Mouse (Mus musculus) lung, postnatal 0 days (tissue): ENCODE data around the gene Dtx1. TPM values are rescaled to one million over a fixed set of nuclear protein-coding genes. Genes with fewer than 3 reads are reported as not detected.

Experiments
- ATAC-seq: fragments of 200-750 bp; cut with Nextera tagmentation; 2 replicates; pipeline ENCODE4 v1.8.0; 2017; ENCODE audit warnings: moderate library complexity
- DNase-seq: peaks from one replicate; pipeline ENCODE4 v3.0.0-alpha.2; 2016; ENCODE audit warnings: low spot score
- H3K27ac ChIP-seq: fragments of 300-500 bp; sonication (generic); 2 replicates; pipeline ENCODE4 v1.5.1; 2014; ENCODE audit warnings: antibody characterized with exemption, mild to moderate bottlenecking, low read length, mixed read lengths
- H3K27me3 ChIP-seq: fragments of 300-500 bp; sonication (generic); replicated peaks from 2 replicates; pipeline ENCODE4 v1.6.1; 2014; ENCODE audit warnings: low read length, mixed read lengths; ENCODE audit not compliant: insufficient read depth
- H3K36me3 ChIP-seq: fragments of 300-500 bp; sonication (generic); 2 replicates; pipeline ENCODE4 v1.6.1; 2014; ENCODE audit warnings: low read length, mixed read lengths; ENCODE audit not compliant: insufficient read depth
- H3K4me1 ChIP-seq: fragments of 300-500 bp; sonication (generic); 2 replicates; pipeline ENCODE4 v1.6.1; 2014; ENCODE audit warnings: antibody characterized with exemption, low read depth, low read length, mixed read lengths; ENCODE audit not compliant: insufficient read depth
- H3K4me2 ChIP-seq: fragments of 300-500 bp; sonication (generic); replicated peaks from 2 replicates; pipeline ENCODE4 v1.6.1; 2014; ENCODE audit warnings: low read depth, mild to moderate bottlenecking, low read length, moderate library complexity, mixed read lengths
- H3K4me3 ChIP-seq: fragments of 300-500 bp; sonication (generic); 2 replicates; pipeline ENCODE4 v1.5.1; 2014; ENCODE audit warnings: low read depth, low read length
- H3K9ac ChIP-seq: fragments of 300-500 bp; sonication (generic); replicated peaks from 2 replicates; pipeline ENCODE4 v1.6.1; 2014; ENCODE audit warnings: low read depth, mild to moderate bottlenecking
- H3K9me3 ChIP-seq: fragments of 300-500 bp; sonication (generic); 2 replicates; pipeline ENCODE4 v1.6.1; 2016; ENCODE audit warnings: low read length, mixed read lengths
- CTCF ChIP-seq: IDR thresholded peaks from 2 replicates; pipeline ENCODE4 v1.5.1; 2016; ENCODE audit warnings: antibody characterized with exemption, mild to moderate bottlenecking
- EP300 ChIP-seq: IDR thresholded peaks from 2 replicates; pipeline ENCODE4 v1.6.1; 2016; ENCODE audit warnings: antibody characterized with exemption, mild to moderate bottlenecking, control low read depth
- WGBS: fragments of 180-500 bp; shearing (Covaris S2); extraction: QIAGEN DNeasy Blood & Tissue Kit; methylation state at CpG from one replicate; pipeline ENCODE4 v1.1.7; 2014; 5-methylcytosine and 5-hydroxymethylcytosine counted together
- polyA plus RNA-seq: library from polyadenylated mRNA; unstranded; fragments of >200 nt; fragmentation: Nextera tagmentation; extraction: Ambion mirVana; gene quantifications from 2 replicates; pipeline ENCODE4 v1.2.1, GENCODE M21; 2015

The Dtx1 gene
- polyA plus RNA-seq, 1 experiment from 2014 or later: 0.48 TPM

- Histone ChIP-seq H3K9me3 (no peaks in the 10 kb centered on the region), H3K4me2 (no peak overlapping the region), H3K9ac (no peak overlapping the region), H3K4me3 (no peak overlapping the region), H3K27me3 (peaks cover 28% of the 10 kb centered on the region), H3K4me1 (no peaks in the 10 kb centered on the region), H3K27ac (no peak overlapping the region), H3K36me3 (no peaks in the 10 kb centered on the region)
- WGBS: 18% methylated on average over 36 of the region's 38 CpGs
- no peak for TF ChIP-seq CTCF
- no peak for TF ChIP-seq EP300
- no peak for ATAC-seq
- no peak for DNase-seq
Measured at GRCm38 (mm10) chr5:120693931-120694694, 17.6 kb downstream of the Dtx1 start.

DNA sequence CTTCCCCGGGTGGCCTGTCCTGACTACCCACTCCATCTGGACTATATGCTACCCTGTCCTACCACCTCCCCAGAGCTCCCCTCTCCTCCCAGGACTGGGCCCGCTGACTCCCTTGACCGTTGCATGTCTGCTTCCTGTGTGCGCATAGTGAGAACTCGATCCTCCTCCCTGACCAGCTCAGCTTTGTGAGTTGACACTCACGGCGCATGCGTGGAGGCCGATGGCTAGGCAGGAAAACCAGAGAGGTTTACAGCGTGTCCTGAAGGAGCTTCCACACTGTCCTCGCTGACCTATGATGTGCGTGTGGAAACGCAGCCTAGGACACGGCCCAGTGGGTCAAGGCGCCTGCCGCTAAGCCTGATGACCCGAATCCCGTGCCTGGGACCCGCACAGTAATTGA, 19.7 kb downstream of the Dtx1 start:
- Histone ChIP-seq H3K4me3 (no peak overlapping the region), H3K27ac (no peak overlapping the region), H3K4me2 (no peak overlapping the region), H3K27me3 (peaks cover 28% of the 10 kb centered on the region), H3K9ac (no peak overlapping the region), H3K4me1 (no peaks in the 10 kb centered on the region), H3K9me3 (no peaks in the 10 kb centered on the region), H3K36me3 (no peaks in the 10 kb centered on the region)
- TF ChIP-seq CTCF (no peak), EP300 (no peak)
- no peak for DNase-seq
- no peak for ATAC-seq
- WGBS: 68% methylated on average over 19 of the region's 19 CpGs

GRCm38 (mm10) chr5:120690417-120690816, 21.3 kb downstream of the Dtx1 start:
- DNase-seq: no peak
- H3K27ac ChIP-seq: no peak overlapping the region
- no peaks in the 10 kb centered on the region for H3K9me3 ChIP-seq
- no peak overlapping the region for H3K9ac ChIP-seq
- 47% methylated on average over 4 of the region's 4 CpGs for WGBS
- no peak overlapping the region for H3K4me2 ChIP-seq
- peaks cover 21% of the 10 kb centered on the region for H3K27me3 ChIP-seq
- no peaks in the 10 kb centered on the region for H3K4me1 ChIP-seq
- ATAC-seq: no peak
- no peak overlapping the region for H3K4me3 ChIP-seq
- TF ChIP-seq CTCF (no peak), EP300 (no peak)
- no peaks in the 10 kb centered on the region for H3K36me3 ChIP-seq

DNA sequence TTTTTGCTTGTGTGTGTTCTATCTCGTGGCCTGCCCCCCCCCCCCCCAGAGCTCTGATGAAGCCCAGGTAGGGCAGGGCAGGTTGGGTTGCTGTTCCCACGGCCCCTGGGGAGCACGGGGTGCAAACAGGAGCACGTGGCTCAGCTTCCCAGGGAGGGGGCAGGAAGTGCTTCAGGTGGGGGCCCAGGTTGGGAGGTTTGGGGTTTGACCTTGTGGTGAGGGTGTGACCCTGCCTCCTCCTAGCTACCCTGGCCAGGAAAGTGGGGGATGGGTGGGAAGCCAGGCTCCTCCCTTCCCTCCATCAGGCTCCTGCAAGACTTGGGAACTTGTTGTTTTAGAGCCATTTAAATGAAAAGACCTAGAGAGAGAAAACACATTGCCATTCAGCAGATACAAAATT, 23.3 kb downstream of the Dtx1 start:
- Histone ChIP-seq H3K27ac (no peak overlapping the region), H3K36me3 (no peaks in the 10 kb centered on the region), H3K9me3 (no peaks in the 10 kb centered on the region), H3K27me3 (0 out of 2 replicates have a peak, but pooled peaks cover 2% of the 10 kb centered on the region), H3K4me3 (no peak overlapping the region), H3K4me1 (no peaks in the 10 kb centered on the region), H3K9ac (no peak overlapping the region), H3K4me2 (no peak overlapping the region)
- WGBS: 34% methylated on average over 4 of the region's 4 CpGs
- DNase-seq (no peak), ATAC-seq (no peak)
- TF ChIP-seq EP300 (no peak), CTCF (no peak)

DNA sequence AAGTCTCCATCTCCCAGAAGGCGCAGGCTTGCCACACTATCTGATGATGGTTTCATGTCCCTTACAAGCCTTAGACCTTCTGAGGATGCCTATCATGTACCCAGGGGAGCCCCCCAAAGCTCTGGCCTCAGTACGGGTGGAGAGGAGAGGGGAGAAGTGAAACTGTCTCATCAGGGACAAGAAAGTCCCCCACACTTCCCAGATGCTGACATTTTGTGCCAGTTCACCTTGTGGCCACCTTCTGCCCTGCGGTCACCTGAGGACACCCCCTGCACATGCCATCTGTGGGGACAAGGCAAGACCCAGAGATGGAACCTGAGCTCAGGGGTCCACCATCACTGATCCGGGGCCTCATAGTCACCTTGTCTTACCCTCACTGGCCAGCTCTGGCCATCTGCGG, 23.8 kb downstream of the Dtx1 start:
- H3K9me3 ChIP-seq: no peaks in the 10 kb centered on the region
- no peaks in the 10 kb centered on the region for H3K36me3 ChIP-seq
- H3K27ac ChIP-seq: no peak overlapping the region
- H3K9ac ChIP-seq: no peak overlapping the region
- TF ChIP-seq EP300: no peak
- no peak for TF ChIP-seq CTCF
- no peaks in the 10 kb centered on the region for H3K4me1 ChIP-seq
- no peak overlapping the region for H3K4me2 ChIP-seq
- DNase-seq: no peak
- no peak for ATAC-seq
- 82% methylated on average over 5 of the region's 5 CpGs for WGBS
- no peak overlapping the region for H3K4me3 ChIP-seq
- 0 out of 2 replicates have a peak, but pooled peaks cover 1% of the 10 kb centered on the region for H3K27me3 ChIP-seq

GRCm38 (mm10) chr5:120687484-120687851, 24.3 kb downstream of the Dtx1 start:
- Histone ChIP-seq H3K36me3 (no peaks in the 10 kb centered on the region), H3K9ac (no peak overlapping the region), H3K27me3 (0 out of 2 replicates have a peak, but pooled peaks cover 5% of the 10 kb centered on the region), H3K9me3 (no peaks in the 10 kb centered on the region), H3K4me1 (no peaks in the 10 kb centered on the region), H3K4me2 (no peak overlapping the region), H3K4me3 (no peak overlapping the region), H3K27ac (no peak overlapping the region)
- no peak for ATAC-seq
- TF ChIP-seq EP300: no peak
- TF ChIP-seq CTCF: no peak
- WGBS: 57% methylated on average over 3 of the region's 3 CpGs
- DNase-seq: no peak
